Mouse (Mus musculus): ENCODE measurements around the gene Itgav. TPM values are rescaled to one million over a fixed set of nuclear protein-coding genes. Genes with fewer than 3 reads are reported as not detected.

Itgav gene
- polyA plus RNA-seq, 1 experiment from 2014 or later = 39.6 TPM

DNA sequence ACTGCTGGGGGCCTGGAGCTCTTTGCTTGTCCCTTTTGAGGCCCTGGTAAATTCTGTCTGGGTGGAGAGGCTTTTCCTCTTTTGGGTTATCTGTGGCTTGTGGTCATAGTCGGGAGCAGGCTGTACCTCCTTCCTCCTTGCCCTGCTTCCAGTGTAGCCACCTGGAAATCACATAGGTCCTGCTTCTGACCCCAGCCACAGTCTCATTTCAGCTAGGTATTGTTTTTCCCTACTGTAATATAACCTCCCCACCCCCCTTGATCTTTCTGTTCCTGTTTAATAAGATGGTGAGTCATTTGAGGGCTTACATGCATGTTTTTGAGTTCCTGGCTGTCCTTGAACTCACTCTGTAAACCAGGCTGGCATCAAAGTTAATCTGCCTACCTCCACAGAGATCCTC lies 42.7 kb downstream of the Itgav start:
- WGBS = 88% methylated on average over 1 of the region's 1 CpGs
- no peak overlapping the region for H3K27ac ChIP-seq (ENCODE audit: low read length)

DNA sequence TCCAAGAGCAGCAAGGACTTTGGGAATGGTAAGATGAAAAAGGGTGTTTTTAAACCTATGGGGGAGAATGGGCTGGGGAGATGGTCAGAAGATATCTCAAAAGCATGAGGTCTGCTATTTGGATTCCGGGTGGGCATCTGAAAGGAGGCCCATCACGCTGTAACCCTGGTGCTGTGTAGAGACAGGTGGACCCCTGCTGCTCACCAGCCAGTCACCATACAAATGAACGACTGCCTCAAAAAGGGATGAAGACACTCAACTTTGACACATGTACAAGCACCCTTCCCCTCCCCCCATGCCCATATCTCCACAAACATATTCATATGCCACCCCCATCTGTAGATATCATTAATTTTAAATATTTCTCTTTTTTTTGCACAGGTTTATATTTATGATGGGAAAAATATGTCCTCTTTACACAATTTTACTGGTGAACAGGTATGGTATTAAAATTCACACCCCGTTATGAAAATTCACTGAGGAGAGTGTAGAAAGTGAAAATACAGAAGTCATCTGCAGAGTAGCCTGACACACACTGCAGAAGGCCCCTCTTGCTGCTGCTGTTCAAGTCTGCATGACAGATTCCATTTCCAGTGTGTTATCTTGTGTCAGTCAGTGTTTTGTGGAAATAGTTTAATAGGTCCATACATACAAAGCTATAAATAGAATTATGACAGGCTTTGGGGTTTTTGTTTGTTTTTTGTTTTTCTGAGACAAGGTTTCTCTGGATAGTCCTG lies 44.3 kb downstream of the Itgav start:
- no peak for ATAC-seq

More for the DNA sequence above, 42.7 kb downstream of the Itgav start:
- no peaks in the 10 kb centered on the region for H3K9me3 ChIP-seq (ENCODE audit: control insufficient read depth, low read length)
- ATAC-seq = no peak
- no peak overlapping the region for H3K4me3 ChIP-seq (ENCODE audit: low read length)
- no peaks in the 10 kb centered on the region for H3K36me3 ChIP-seq (ENCODE audit: control insufficient read depth, insufficient read depth, low read length)
- H3K9ac ChIP-seq (ENCODE audit: low read depth, low read length) = no peak overlapping the region
- H3K4me2 ChIP-seq (ENCODE audit: low read depth, low read length) = no peak overlapping the region
- H3K27me3 ChIP-seq (replicated peaks; ENCODE audit: control insufficient read depth, insufficient read depth, low read length) = no peaks in the 10 kb centered on the region
- H3K4me1 ChIP-seq (ENCODE audit: control insufficient read depth, insufficient read depth, low read length) = no peaks in the 10 kb centered on the region

DNA sequence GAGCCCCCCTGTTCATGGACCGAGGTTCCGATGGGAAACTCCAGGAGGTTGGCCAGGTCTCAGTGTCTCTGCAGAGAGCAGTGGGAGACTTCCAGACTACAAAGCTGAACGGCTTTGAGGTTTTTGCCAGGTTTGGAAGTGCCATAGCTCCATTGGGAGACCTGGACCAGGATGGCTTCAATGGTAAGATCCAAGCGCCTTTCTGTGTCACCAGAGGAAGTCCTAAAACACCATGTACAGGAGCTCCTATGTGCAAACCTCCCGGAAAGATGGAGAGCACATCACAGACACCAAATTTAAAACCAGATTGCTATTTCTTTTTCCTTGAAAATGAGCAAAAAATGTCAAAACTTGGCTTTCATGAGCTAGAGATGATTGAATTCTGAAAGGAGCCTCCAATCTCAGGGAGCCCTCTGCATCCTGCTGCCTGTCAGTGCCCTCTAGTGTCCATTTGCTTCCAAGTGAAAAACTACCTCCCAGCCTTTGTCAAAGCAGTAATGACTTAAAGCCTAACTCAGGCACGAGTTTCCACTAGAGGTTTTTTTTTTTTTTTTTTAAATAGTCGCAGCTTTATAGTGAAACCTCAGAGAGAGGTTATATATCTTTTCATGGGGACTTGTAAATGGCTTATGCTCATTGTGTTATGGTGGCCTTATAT lies 47.1 kb downstream of the Itgav start:
- H3K4me2 ChIP-seq (ENCODE audit: low read depth, low read length) = no peak overlapping the region
- H3K27ac ChIP-seq (ENCODE audit: low read length) = no peak overlapping the region
- H3K27me3 ChIP-seq (replicated peaks; ENCODE audit: control insufficient read depth, insufficient read depth, low read length) = no peaks in the 10 kb centered on the region
- peak; percentile 73; the same call in 1 of the 2 replicates for ATAC-seq
- no peaks in the 10 kb centered on the region for H3K9me3 ChIP-seq (ENCODE audit: control insufficient read depth, low read length)
- no peaks in the 10 kb centered on the region for H3K4me1 ChIP-seq (ENCODE audit: control insufficient read depth, insufficient read depth, low read length)
- H3K36me3 ChIP-seq (ENCODE audit: control insufficient read depth, insufficient read depth, low read length) = peaks cover 5% of the 10 kb centered on the region
- H3K4me3 ChIP-seq (ENCODE audit: low read length) = no peak overlapping the region
- 61% methylated on average over 7 of the region's 7 CpGs for WGBS
- H3K9ac ChIP-seq (ENCODE audit: low read depth, low read length) = no peak overlapping the region

More for the DNA sequence above, 44.3 kb downstream of the Itgav start:
- H3K4me3 ChIP-seq (ENCODE audit: low read length) = no peak overlapping the region
- 91% methylated on average over 4 of the region's 4 CpGs for WGBS
- no peak overlapping the region for H3K9ac ChIP-seq (ENCODE audit: low read depth, low read length)
- peaks cover 5% of the 10 kb centered on the region for H3K36me3 ChIP-seq (ENCODE audit: control insufficient read depth, insufficient read depth, low read length)
- no peaks in the 10 kb centered on the region for H3K27me3 ChIP-seq (replicated peaks; ENCODE audit: control insufficient read depth, insufficient read depth, low read length)
- H3K4me1 ChIP-seq (ENCODE audit: control insufficient read depth, insufficient read depth, low read length) = no peaks in the 10 kb centered on the region
- H3K9me3 ChIP-seq (ENCODE audit: control insufficient read depth, low read length) = no peaks in the 10 kb centered on the region
- no peak overlapping the region for H3K27ac ChIP-seq (ENCODE audit: low read length)
- no peak overlapping the region for H3K4me2 ChIP-seq (ENCODE audit: low read depth, low read length)

DNA sequence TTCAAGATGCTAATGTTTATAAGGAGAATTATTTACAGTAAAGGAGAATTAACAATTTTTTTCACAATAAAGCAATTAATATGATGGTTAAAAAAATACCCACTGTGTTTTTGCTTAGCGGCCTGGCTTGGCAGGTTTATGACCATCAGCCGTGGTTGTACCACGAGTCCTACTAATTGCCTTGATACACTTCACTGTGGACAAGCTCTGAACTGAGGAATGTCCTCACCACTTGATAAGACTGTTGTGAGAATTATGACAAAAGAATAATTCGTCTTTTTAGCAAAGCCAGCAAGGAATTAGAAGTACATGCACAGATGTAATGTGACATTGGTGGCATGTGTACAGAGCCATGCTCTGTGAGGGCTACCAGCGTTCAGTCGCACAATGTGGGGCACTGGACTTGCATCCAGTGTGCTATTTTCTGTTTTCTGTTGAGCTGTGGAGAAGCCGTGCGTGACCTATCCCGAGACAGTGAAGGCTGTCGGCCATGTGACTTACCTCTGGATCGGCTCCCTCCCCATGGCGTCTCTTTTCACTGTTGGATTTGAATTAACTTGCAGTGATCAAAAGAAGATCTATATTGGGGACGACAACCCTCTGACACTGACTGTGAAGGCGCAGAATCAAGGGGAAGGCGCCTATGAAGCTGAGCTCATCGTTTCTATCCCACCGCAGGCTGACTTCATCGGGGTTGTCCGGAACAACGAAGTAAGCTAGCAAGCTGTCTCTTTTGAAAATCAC lies 67.3 kb downstream of the Itgav start:
- Histone ChIP-seq H3K27ac (ENCODE audit: low read length) (no peak overlapping the region), H3K27me3 (replicated peaks; ENCODE audit: control insufficient read depth, insufficient read depth, low read length) (no peaks in the 10 kb centered on the region), H3K9me3 (ENCODE audit: control insufficient read depth, low read length) (no peaks in the 10 kb centered on the region), H3K4me2 (ENCODE audit: low read depth, low read length) (no peak overlapping the region), H3K9ac (ENCODE audit: low read depth, low read length) (no peak overlapping the region), H3K4me3 (ENCODE audit: low read length) (no peak overlapping the region), H3K36me3 (ENCODE audit: control insufficient read depth, insufficient read depth, low read length) (peaks cover 3% of the 10 kb centered on the region), H3K4me1 (ENCODE audit: control insufficient read depth, insufficient read depth, low read length) (no peaks in the 10 kb centered on the region)
- ATAC-seq = no peak
- WGBS = 91% methylated on average over 20 of the region's 20 CpGs

DNA sequence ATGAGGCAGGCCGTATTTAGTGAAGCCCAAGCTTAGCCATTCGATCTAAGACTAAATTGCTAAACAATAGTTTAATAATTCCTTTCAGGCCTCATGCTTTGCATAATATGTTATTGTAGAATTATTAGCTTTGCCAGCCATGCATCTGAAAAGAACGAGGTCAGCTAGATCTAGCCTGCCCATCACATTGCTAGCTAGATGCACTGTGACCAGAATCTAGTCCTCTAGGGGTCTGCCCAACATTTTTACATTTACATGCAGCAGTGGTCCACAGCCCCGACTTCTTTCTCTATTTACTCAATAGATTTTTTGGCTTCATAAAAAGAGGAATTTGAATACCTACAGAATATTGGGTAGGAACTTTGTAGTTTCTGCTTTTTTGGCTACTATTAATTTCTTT lies 67.9 kb downstream of the Itgav start:
- 83% methylated on average over 4 of the region's 4 CpGs for WGBS
- H3K4me2 ChIP-seq (ENCODE audit: low read depth, low read length) = no peak overlapping the region
- no peaks in the 10 kb centered on the region for H3K4me1 ChIP-seq (ENCODE audit: control insufficient read depth, insufficient read depth, low read length)
- H3K36me3 ChIP-seq (ENCODE audit: control insufficient read depth, insufficient read depth, low read length) = peaks cover 3% of the 10 kb centered on the region
- no peak for ATAC-seq
- H3K27ac ChIP-seq (ENCODE audit: low read length) = no peak overlapping the region
- no peaks in the 10 kb centered on the region for H3K9me3 ChIP-seq (ENCODE audit: control insufficient read depth, low read length)
- H3K9ac ChIP-seq (ENCODE audit: low read depth, low read length) = no peak overlapping the region
- H3K4me3 ChIP-seq (ENCODE audit: low read length) = no peak overlapping the region
- no peaks in the 10 kb centered on the region for H3K27me3 ChIP-seq (replicated peaks; ENCODE audit: control insufficient read depth, insufficient read depth, low read length)

DNA sequence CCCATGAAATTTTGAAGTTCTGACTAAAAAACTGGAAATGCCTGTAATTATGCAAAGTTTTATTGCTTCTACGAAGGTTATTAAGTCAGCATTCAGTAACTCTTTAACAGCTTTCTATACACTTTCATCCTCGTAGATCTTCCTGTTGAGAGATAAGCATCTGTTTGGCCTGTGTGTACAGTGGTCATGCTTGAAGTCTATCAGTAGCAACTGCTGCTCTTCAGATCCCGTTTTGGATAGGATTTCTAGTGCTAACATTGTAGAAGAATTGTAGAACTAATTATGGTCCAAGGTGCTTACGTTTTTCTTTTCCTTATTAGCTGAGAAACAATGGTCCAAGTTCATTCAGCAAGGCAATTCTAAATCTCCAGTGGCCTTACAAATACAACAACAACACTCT lies 71.6 kb downstream of the Itgav start:
- no peak overlapping the region for H3K27ac ChIP-seq (ENCODE audit: low read length)
- no peak for ATAC-seq

DNA sequence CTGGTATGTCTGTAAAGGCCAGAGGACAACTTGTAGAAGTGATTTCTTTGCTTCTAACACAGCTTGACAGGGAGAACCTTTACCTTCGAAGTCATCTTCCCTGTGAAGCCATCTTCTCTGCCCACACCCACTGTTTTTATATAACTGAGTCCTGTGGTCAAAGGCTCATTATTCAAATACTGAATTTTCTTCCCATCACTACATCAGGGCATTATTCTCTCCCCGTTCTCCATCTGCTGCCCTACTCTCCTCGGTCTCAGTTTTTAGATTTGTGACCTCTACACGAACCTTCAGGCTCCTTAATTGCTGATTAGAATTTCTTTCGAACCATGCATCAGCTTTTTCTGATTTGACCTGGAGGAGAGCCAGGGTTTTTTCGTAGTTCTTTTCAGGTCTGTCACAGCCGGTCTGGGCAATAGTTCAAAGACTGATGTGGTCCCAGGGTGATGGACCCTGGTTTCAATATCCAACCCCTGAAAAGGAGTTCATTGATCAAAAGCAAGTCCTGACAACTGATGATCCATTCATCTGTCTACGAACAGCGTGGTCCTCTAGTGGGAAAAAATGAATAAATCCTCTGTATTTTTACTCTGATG lies 73.8 kb downstream of the Itgav start:
- Histone ChIP-seq H3K4me1 (ENCODE audit: control insufficient read depth, insufficient read depth, low read length) (no peaks in the 10 kb centered on the region), H3K27ac (ENCODE audit: low read length) (no peak overlapping the region), H3K27me3 (replicated peaks; ENCODE audit: control insufficient read depth, insufficient read depth, low read length) (no peaks in the 10 kb centered on the region), H3K4me3 (ENCODE audit: low read length) (no peak overlapping the region), H3K36me3 (ENCODE audit: control insufficient read depth, insufficient read depth, low read length) (peaks cover 7% of the 10 kb centered on the region), H3K9ac (ENCODE audit: low read depth, low read length) (no peak overlapping the region), H3K4me2 (ENCODE audit: low read depth, low read length) (no peak overlapping the region), H3K9me3 (ENCODE audit: control insufficient read depth, low read length) (no peaks in the 10 kb centered on the region)
- ATAC-seq = no peak
- 85% methylated on average over 9 of the region's 9 CpGs for WGBS

More for the DNA sequence above, 71.6 kb downstream of the Itgav start:
- Histone ChIP-seq H3K4me1 (ENCODE audit: control insufficient read depth, insufficient read depth, low read length) (no peaks in the 10 kb centered on the region), H3K9me3 (ENCODE audit: control insufficient read depth, low read length) (no peaks in the 10 kb centered on the region), H3K4me3 (ENCODE audit: low read length) (no peak overlapping the region), H3K4me2 (ENCODE audit: low read depth, low read length) (no peak overlapping the region), H3K27me3 (replicated peaks; ENCODE audit: control insufficient read depth, insufficient read depth, low read length) (no peaks in the 10 kb centered on the region), H3K9ac (ENCODE audit: low read depth, low read length) (no peak overlapping the region), H3K36me3 (ENCODE audit: control insufficient read depth, insufficient read depth, low read length) (peaks cover 7% of the 10 kb centered on the region)
- 75% methylated on average over 4 of the region's 4 CpGs for WGBS

DNA sequence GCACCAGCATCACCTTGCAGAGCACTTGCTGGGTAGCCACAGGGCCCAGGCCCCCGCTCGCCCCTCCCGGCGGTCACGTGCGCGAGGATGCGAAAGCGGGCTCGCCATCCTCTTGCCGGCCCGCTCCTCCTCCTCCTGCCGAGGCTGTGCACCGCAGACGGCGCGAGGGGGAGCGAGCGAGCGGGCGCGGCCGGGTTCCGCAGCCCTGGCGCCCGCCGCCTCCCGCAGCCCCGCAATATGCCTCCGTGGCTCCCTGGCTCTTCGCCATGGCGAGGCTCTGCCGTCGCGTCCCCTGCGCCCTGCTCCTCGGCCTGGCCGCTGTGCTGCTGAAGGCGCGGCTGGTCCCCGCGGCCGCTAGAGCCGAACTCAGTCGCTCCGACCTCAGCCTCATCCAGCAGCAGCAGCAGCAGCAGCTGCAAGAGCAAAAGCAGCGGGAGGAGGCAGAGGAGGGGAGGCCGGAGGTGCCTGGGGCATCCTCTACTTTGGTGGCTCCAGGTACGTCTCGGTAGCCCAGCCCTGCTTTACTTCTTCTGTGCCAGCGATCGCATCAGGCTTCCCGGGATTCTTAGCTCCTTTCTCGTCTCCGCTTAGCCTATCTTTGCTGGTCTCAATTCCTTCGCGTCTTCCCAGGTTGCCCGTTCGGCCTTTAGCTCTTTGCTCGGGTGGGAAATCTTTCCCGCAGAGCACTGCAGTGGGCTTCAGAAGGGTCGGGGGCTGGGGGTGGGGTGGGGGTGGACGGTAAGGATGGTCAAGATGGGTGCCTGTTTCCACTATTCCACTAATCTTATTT lies 88.5 kb downstream of the Itgav start, which contains the start of gene Fam171b:
Gene Fam171b, plus strand, starts transcription at position 154 of the 790 bp plus-strand sequence.
- Histone ChIP-seq H3K27me3 (replicated peaks; ENCODE audit: control insufficient read depth, insufficient read depth, low read length) (0 out of 2 replicates have a peak, but pooled peaks cover 6% of the 10 kb centered on the region), H3K36me3 (ENCODE audit: control insufficient read depth, insufficient read depth, low read length) (no peaks in the 10 kb centered on the region), H3K4me2 (ENCODE audit: low read depth, low read length) (peak within 1 kb of the TSS; percentile 94), H3K4me3 (ENCODE audit: low read length) (peak within 1 kb of the TSS; percentile 76), H3K4me1 (ENCODE audit: control insufficient read depth, insufficient read depth, low read length) (peaks cover 6% of the 10 kb centered on the region; the same call in 1 of the 2 replicates), H3K9ac (ENCODE audit: low read depth, low read length) (peak within 1 kb of the TSS; percentile 76), H3K9me3 (ENCODE audit: control insufficient read depth, low read length) (no peaks in the 10 kb centered on the region), H3K27ac (ENCODE audit: low read length) (0 out of 2 replicates have a peak within 1 kb of the TSS, but pooled peaks have one; percentile 35)
- WGBS = under 1% methylated on average over 62 of the region's 63 CpGs
- peak; percentile 93 for ATAC-seq
